In the genomic region with DNA sequence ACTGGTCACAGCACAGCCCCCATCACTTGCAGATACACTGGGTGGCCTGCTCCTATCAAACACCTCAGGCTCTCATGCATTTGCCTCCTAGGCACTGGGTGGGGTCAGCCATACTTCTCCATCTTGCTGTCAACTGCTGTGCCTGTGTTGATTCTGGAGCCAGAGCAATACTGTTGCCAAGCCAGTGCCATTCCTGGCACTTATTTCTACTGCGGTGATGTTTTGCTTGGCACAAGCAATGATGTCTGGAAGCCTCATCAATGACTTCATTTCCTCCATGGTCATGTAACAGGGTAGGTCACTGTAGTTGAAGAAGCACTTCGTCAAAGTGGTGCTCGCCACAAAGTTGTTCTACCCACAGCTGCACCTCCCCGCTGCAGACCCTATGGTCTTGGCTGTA, we compare ENCODE assay signal across 15 mouse cellular contexts. TPM values are rescaled to one million over a fixed set of nuclear protein-coding genes. Genes with fewer than 3 reads are reported as not detected.
DNase-seq lines count a peak whose midpoint lies in the region; ATAC-seq lines count a peak whose summit lies in the region.
"Had no signal": no experiment of that assay in that cellular context is flagged by ENCODE, and none has a peak within 500 bp of the region (broad histone marks: within the 10 kb centered on the region; RNA-seq: fewer than 3 reads in every experiment).

No protein-coding gene starts in this region.

- H3K36me3 ChIP-seq in liver, embryonic 11.5 days (ENCODE audit: control insufficient read depth, insufficient read depth, low read length), result peaks cover 34% of the 10 kb centered on the region
- peaks cover 69% of the 10 kb centered on the region for H3K36me3 ChIP-seq in limb, embryonic 10.5 days

- peak overlapping the region; percentile 82 for H3K4me2 ChIP-seq in liver, embryonic 11.5 days

- WGBS in liver, embryonic 11.5 days, result 84% methylated on average over 4 of the region's 4 CpGs
- WGBS in limb, embryonic 10.5 days, result 97% methylated on average over 4 of the region's 4 CpGs

- H3K4me1 ChIP-seq in liver, embryonic 11.5 days (replicated peaks; ENCODE audit: control insufficient read depth, insufficient read depth, low read length), result peaks cover 17% of the 10 kb centered on the region
- H3K4me1 ChIP-seq in limb, embryonic 10.5 days, result peaks cover 29% of the 10 kb centered on the region

- no peaks in the 10 kb centered on the region for H3K9me3 ChIP-seq in liver, embryonic 11.5 days (ENCODE audit: control insufficient read depth, low read length)
- no peaks in the 10 kb centered on the region for H3K9me3 ChIP-seq in limb, embryonic 10.5 days (replicated peaks)

- intact Hi-C loops in left cerebral cortex, postnatal 36 days (cut with DNase I), result no loop called here

- no peak overlapping the region for H3K9ac ChIP-seq in liver, embryonic 11.5 days (ENCODE audit: low read depth, low read length)

- no peaks in the 10 kb centered on the region for H3K27me3 ChIP-seq in liver, embryonic 11.5 days (replicated peaks; ENCODE audit: control insufficient read depth, insufficient read depth, low read length)
- no peaks in the 10 kb centered on the region for H3K27me3 ChIP-seq in limb, embryonic 10.5 days (ENCODE audit: low read depth, poor library complexity, severe bottlenecking)

- no peak overlapping the region for H3K27ac ChIP-seq in liver, embryonic 11.5 days (ENCODE audit: low read depth, low read length)
- H3K27ac ChIP-seq in limb, embryonic 10.5 days, result no peak overlapping the region
- H3K27ac ChIP-seq: stomach, postnatal 0 days had no signal

- 0 out of 2 replicates have a peak overlapping the region, but pooled peaks have one; percentile 97 for H3K4me3 ChIP-seq in liver, embryonic 11.5 days (ENCODE audit: low read depth, low read length)
- peak overlapping the region; percentile 88 for H3K4me3 ChIP-seq in limb, embryonic 10.5 days

- DNase-seq in heart, adult 11 months, result peak; percentile 93
- no peak for DNase-seq in heart, adult 8-10 months (ENCODE audit: low spot score)
- DNase-seq in liver, embryonic 11.5 days (ENCODE audit: low spot score), result no peak
- DNase-seq in liver (no peak), MN1 (ENCODE audit: low spot score) (peak; percentile 85)
- DNase-seq in limb, embryonic 10.5 days (ENCODE audit: low spot score), result no peak
- DNase-seq in layer of hippocampus, adult 8-10 months (ENCODE audit: low spot score in 2 of 2), result no peak
- DNase-seq in left cerebral cortex, postnatal 36 days (ENCODE audit: low spot score in 2 of 2), result no peak
- DNase-seq: adrenal gland, adult 2 months; cerebellum, postnatal 25 days; heart, postnatal 4 days; lung, adult 2 months had no signal

- no peak for ATAC-seq in liver, embryonic 11.5 days (replicated peaks; ENCODE audit: low FRiP score)
- ATAC-seq: midbrain, embryonic 16.5 days had no signal

RNA-seq across cellular contexts. Expression of a gene that starts 1.9 kb away (rescaled TPM):
- total RNA-seq in heart, adult 8-10 months (2022), result 10 to 100 TPM; 10.7 to 12.1 (median 11.8) TPM
- 39.1 and 40.2 TPM in 2 replicates for polyA plus RNA-seq in liver, embryonic 11.5 days (2014; fragmentation: Nextera tagmentation; extraction: Ambion mirVana)
- polyA plus RNA-seq in limb, embryonic 10.5 days (2016; fragmentation: Nextera tagmentation; extraction: Ambion mirVana), result 54.2 and 65.6 TPM in 2 replicates
- total RNA-seq in layer of hippocampus, adult 8-10 months (2022), result 10 to 100 TPM; 46.9 to 50.6 (median 50.3) TPM
- 10 to 100 TPM; 49.3 to 55.0 TPM for total RNA-seq in left cerebral cortex, postnatal 36 days (2021)

RNA-seq across cellular contexts. Expression of a gene that starts 7.6 kb away (rescaled TPM):
- 1 to 10 TPM; 5.7 to 8.0 (median 7.1) TPM for total RNA-seq in heart, adult 8-10 months (2022)
- polyA plus RNA-seq in liver, embryonic 11.5 days (2014; fragmentation: Nextera tagmentation; extraction: Ambion mirVana), result 51.5 and 52.0 TPM in 2 replicates
- 48.9 and 56.7 TPM in 2 replicates for polyA plus RNA-seq in limb, embryonic 10.5 days (2016; fragmentation: Nextera tagmentation; extraction: Ambion mirVana)
- total RNA-seq in layer of hippocampus, adult 8-10 months (2022), result 10 to 100 TPM; 24.7 to 37.0 (median 27.4) TPM
- total RNA-seq in left cerebral cortex, postnatal 36 days (2021), result 10 to 100 TPM; 19.9 to 29.4 TPM

RNA-seq across cellular contexts. Expression of a gene that starts 7.7 kb away (rescaled TPM):
- total RNA-seq in heart, adult 8-10 months (2022), result 10 to 100 TPM; 64.4 to 76.6 (median 70.0) TPM
- 12.7 and 16.8 TPM in 2 replicates for polyA plus RNA-seq in liver, embryonic 11.5 days (2014; fragmentation: Nextera tagmentation; extraction: Ambion mirVana)
- 9.7 and 10.5 TPM in 2 replicates for polyA plus RNA-seq in limb, embryonic 10.5 days (2016; fragmentation: Nextera tagmentation; extraction: Ambion mirVana)
- 10 to 100 TPM; 15.7 to 19.0 (median 17.2) TPM for total RNA-seq in layer of hippocampus, adult 8-10 months (2022)
- total RNA-seq in left cerebral cortex, postnatal 36 days (2021), result 10 to 100 TPM; 14.3 to 20.6 TPM

RNA-seq across cellular contexts. Expression of a gene that starts 12.2 kb away (rescaled TPM):
- total RNA-seq in heart, adult 8-10 months (2022), result under 1 TPM; 0.34 to 0.89 (median 0.66) TPM
- 0.18 and 0.51 TPM in 2 replicates for polyA plus RNA-seq in liver, embryonic 11.5 days (2014; fragmentation: Nextera tagmentation; extraction: Ambion mirVana)
- polyA plus RNA-seq in limb, embryonic 10.5 days (2016; fragmentation: Nextera tagmentation; extraction: Ambion mirVana), result 0.24 TPM in 1 of 2 replicates, not detected in the other
- under 1 TPM in 3 of 4 experiments, not detected in 1; 0.38 to 0.91 (median 0.50) TPM for total RNA-seq in layer of hippocampus, adult 8-10 months (2022)
- total RNA-seq in left cerebral cortex, postnatal 36 days (2021), result under 1 TPM; 0.37 to 0.66 TPM
- polyA plus RNA-seq: erythroblast, embryonic 14.5 days had no signal

RNA-seq across cellular contexts. Expression of a gene that starts 18.9 kb away (rescaled TPM):
- total RNA-seq in heart, adult 8-10 months (2022), result 100 to 1,000 TPM; 233 to 251 (median 242) TPM
- 252 and 266 TPM in 2 replicates for polyA plus RNA-seq in liver, embryonic 11.5 days (2014; fragmentation: Nextera tagmentation; extraction: Ambion mirVana)
- polyA plus RNA-seq in limb, embryonic 10.5 days (2016; fragmentation: Nextera tagmentation; extraction: Ambion mirVana), result 187 and 250 TPM in 2 replicates
- 10 to 100 TPM; 63.7 to 66.0 (median 64.4) TPM for total RNA-seq in layer of hippocampus, adult 8-10 months (2022)
- total RNA-seq in left cerebral cortex, postnatal 36 days (2021), result 10 to 100 TPM; 75.6 to 78.5 TPM

Comparison
In these comparisons a context has a peak if more than half of its experiments do, and no peak if none do; other contexts are left out.
1. DNase-seq: peak in heart, adult 11 months (single experiment) and MN1 (single experiment); none in heart, adult 8-10 months (single experiment), liver, embryonic 11.5 days (single experiment), liver (single experiment), limb, embryonic 10.5 days (single experiment), layer of hippocampus, adult 8-10 months (0 of 2) and left cerebral cortex, postnatal 36 days (0 of 2).